Mouse (Mus musculus) WW6 (cell line): ENCODE measurements around the gene Strn3.
"Not testable (repeated sequence)": the region's sequence is repeated elsewhere in the genome, so short reads cannot be mapped to it uniquely, and the experiment has no call there.

ENCODE experiments used
- DNase-seq: peaks from one replicate; pipeline ENCODE4 v3.0.0-alpha.2; 2013; ENCODE audit warnings: low read depth, low spot score

Gene Strn3

DNA sequence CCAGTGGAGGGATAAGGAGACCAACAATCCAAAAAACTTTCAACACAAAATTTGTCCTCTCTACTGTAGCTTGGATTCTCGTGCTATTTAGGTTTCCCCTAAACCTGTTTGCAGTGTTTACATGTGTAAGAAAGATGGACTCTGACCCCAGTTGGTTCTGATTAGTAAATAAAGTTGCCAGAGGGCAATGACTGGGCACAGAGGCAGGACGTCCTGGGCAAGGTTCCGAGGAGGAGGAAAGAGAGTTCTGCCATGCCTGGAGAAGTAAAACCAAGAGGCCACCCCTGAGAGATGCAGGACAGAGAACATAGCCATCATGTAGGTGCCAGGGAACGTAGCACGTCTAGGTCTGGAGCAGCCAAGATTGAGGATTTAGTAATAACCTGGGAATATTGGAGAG lies 79.3 kb downstream of the Strn3 start:
- no peak for DNase-seq

DNA sequence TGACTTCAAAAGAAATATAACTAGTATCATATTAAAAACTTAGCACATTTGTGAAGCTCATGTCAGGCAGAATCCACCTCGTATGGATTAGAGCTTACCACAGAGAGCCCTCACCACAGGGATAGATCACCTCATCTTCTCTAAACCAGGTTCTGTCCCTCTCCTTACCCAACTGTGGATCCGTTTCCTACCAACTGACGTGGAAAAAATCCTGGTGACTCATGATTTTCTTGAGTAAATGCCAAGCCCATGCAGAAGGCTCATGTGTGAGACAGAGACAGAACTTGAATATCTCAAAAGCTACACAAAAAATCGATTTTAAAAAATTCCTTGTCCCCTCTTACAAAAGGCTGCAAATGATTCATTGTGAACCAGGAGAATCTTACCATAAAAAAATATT lies 85.6 kb downstream of the Strn3 start:
- no peak for DNase-seq

DNA sequence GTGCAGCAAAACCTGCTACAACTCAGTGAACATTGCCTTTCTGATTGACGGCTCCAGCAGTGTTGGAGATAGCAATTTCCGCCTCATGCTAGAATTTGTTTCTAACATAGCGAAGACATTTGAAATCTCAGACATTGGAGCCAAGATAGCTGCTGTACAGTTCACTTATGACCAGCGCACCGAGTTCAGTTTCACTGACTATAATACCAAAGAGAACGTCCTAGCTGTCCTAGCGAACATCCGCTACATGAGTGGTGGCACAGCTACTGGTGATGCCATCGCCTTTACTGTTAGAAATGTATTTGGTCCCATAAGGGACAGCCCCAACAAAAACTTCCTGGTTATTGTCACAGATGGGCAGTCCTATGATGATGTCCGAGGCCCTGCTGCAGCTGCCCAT lies 88.4 kb downstream of the Strn3 start:
- DNase-seq = no peak

DNA sequence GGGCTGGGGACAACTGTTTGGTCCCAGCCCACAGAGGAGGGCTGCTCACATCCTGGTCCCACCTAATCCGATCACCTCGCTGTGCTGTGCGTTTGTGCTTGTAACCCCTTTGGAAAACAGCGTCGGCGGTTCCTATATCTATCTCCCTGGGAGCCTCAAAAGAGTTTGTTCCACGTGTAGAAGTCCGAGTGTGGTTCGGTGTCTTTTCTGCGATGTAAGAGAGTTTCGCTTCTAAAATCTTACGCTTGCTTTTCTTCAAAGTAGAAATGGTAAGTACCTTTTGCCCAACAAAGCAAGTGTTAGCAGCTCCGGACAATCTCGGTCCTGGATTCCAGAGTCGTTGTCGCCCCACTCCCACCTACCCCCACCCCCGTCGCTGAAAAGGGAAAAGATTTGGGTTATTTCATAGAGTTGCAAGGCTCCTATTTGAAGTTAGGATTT lies 97.6 kb downstream of the Strn3 start:
- no peak for DNase-seq

GRCm38 (mm10) chr12:51593229-51594029 lies 98.3 kb downstream of the Strn3 start, which contains the start of gene Coch:
TSS of gene Coch (plus strand) at chr12:51593341.
- DNase-seq = peak; percentile 24

DNA sequence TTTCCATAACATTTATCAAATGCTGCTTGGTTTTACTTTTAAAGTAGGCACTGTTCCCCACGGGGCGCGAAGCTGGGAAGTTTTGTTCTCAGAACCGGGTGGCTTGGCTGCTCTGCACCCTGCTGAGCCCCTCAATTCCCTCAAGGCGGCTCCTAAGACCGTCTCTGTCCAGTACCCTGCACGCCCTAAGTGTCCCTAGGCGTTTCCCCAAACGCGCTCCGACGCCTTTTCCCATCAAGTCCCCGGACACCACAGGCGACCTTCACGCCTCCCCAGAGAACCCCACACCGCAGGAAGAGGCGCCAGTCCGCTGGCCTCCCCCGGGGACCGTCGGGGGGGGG lies 98.8 kb downstream of the Strn3 start:
- peak; percentile 18 for DNase-seq

GRCm38 (mm10) chr12:51591921-51592320 lies 99.8 kb downstream of the Strn3 start:
- DNase-seq = no peak

DNA sequence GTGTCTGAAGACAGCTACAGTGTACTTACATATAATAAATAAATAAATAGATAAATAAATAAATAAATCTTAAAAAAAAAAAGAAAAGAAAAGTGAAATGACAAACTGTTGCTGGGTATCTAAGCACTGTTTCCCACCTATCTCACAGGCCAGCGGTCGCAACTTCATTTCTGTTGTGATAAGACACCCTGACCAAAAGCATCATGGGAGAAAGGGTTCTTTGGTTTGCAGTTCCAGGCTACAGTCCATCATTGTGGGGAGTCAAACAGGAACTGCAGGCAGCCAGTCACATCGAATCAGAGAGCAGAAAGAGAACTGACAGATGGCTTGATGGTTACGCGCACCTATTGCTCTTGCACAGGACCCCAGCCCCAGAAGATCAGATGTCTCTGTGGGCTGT lies 102.4 kb downstream of the Strn3 start:
- no peak for DNase-seq

DNA sequence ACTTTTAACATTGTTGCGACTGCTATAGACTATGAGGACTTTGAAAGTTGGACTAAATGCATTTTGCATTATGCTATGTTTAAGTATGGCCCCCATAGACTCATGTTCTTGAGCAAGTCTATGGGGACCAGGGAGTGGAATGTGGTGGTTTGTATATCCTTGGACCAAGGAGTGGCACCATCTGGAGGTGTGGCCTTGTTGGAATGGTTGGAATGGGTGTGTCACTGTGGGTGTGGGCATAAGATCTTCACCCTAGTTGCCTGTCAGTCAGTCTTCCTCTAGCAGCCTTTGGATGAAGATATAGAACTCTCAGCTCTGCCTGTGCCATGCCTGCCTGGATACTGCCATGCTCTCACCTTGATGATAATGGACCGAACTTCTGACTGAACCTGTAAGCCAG lies 113.9 kb downstream of the Strn3 start:
- DNase-seq = not testable (repeated sequence)

GRCm38 (mm10) chr12:51572651-51573050 lies 119.0 kb downstream of the Strn3 start:
- no peak for DNase-seq

- peak; percentile 20 for DNase-seq
These were observed 121.8 kb downstream of the Strn3 start for GRCm38 (mm10) chr12:51569944-51570343.

DNA sequence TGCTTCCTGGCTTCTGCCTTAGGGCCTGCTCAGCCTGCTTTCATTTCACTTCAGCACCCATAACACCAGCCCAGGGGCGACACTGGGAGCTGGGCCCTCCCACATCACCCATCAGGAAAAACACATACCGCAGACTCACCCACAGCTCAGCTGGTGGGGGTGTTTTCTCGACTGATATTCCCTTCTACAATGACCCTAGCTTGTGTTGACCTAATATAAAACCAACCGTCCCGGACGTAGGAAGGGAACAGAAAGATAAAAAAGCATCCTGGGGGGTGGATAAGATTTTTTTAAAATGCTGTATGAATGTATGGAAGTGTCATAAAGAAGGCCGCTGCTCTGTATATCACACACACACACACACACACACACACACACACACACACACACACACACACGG lies 122.2 kb downstream of the Strn3 start:
- DNase-seq = no peak

- no peak for DNase-seq
These were observed 124.5 kb downstream of the Strn3 start for GRCm38 (mm10) chr12:51567225-51567624.

GRCm38 (mm10) chr12:51561416-51561815 lies 130.3 kb downstream of the Strn3 start:
- DNase-seq = no peak
